Mouse (Mus musculus) thymus, postnatal 14 days (tissue): Measurements from ENCODE around the gene Ascc1.
"Not testable (repeated sequence)": the region's sequence is repeated elsewhere in the genome, so short reads cannot be mapped to it uniquely, and the experiment has no call there.

Source experiments
- DNase-seq: peaks from one replicate; pipeline ENCODE4 v3.0.0; 2021

Ascc1 gene

DNA sequence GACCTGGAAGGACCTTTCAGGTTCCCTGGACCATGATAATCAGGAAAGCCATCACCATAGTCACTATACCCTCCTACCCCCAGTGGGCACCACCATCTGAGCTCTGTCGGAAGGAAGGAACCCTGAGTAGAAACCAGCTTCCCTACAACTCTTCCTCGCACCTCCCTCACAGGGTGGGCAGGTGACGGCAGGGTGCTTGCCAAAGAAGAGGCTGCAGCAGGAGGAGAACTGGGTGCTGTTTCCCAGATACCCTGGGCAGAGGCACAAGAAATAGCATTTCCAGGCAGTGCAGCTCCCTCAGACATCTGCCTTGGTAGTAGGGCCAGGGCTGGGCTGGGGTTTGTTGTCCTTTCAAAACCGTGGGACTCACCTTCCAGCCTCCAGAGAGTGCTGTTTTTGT is 118.0 kb downstream of the Ascc1 start:
- no peak for DNase-seq

DNA sequence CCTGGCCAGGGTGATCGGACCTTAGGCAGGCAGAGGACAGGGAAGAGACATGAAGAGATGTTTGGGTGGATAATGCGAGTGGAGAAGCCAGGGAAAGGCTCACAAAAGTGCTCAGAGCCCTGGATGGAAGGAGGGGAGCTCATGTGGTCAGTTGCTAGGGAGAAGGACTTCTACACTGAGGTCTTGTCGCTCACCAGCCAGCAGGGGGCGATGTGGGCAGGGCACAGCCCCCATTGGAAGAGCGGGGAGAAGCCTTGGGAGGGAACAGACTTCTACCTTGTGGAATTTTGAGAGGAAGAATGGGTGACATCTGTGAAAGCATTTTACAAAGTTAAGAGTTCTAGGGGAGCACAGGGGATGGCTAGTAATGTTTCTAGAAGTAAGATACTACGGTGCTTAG is 121.5 kb downstream of the Ascc1 start:
- DNase-seq = peak; percentile 33

DNA sequence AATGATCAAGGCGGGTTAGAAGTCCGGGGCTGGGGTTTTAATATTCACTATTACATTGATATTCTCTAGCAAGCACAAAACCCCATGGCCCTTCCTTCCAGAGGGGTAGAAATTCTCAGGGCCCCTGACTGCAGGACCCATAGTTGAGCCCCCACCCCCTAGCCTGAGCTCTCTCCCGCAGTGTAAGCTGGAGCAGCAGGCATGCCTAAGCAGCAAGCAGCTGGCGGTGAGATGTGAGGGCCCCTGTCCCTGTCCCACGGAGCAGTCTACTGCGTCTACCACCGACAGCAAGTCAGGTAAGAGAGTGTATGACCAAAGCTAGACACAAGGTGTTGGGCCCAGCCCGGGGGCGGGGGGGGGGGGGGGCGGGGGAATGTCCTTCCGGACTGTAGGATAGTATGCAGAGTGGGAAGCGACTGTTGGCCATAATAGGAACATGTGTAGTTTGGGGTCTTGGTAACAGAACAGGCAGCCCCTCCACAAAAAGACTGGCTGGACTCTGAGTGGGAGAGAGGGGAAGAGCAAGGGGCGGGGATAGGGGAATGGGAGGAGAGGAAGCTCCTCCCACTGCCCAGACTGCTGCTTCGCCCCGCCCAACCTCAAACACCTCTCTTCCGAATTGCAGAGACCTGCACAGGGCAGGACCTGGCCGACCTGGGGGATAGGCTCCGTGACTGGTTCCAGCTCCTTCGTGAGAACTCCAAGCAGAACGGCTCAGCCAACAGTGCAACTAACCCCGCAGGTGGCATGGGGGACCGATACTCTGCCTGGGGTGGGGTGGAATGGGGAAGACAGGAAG is 123.1 kb downstream of the Ascc1 start:
- DNase-seq = peak; percentile 33

DNA sequence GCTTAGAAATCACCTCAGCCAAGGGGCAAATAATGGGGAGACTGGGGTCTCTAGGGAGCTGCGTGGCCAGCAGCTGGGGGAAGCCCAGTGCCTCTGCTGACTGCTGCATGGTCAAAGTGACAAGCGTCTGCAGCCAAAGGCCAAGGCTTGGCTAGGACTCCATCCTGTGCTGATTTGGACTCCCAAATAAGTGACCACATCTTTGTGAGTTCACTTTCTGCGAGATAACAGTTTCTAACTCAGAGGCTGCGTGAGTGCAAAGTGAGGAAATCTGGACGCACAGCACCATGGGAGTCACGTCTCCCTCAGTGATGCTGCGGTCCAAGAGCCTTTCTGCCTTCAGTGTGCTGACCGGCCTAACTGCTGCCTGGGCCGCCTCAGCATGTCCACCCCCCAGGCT is 125.7 kb downstream of the Ascc1 start:
- no peak for DNase-seq

DNA sequence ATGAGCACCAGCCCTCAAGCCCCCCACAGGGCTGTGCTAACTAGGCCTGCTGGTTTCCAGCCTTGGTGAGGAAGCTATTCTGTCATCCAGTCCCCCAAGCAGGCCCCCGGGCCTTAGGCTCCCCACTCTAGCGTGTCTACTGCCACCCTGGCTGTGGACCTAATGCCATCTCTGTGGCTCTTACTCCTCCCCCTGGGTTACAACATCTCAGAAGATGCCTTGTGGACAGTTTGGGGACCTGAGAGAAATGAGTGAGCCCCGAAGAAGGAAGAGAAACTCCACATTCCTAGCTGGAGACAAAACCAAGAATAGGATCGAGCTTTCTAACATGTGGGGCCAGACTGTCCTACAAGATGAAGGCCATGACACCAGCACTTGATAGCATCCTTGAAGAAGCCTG is 127.9 kb downstream of the Ascc1 start:
- DNase-seq = no peak

DNA sequence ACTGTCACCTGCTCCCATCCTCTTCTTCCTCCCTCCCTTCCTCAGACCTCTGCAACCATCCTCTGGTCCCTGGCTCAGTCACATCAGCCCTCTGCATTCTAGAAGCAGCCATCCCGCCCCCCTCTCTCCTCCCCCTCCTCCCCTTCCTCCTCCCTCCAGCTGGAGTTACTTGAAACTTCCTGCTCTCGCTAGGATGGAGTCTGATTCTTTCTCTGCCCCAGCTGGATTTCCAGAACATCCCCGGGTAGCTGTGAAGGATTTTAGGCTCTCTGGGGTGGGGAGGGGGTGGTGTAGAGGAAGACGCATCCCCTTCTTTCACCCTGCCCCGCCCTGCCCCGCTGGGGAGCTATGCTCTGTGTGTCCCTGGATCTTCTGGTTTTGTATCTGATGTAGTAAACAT is 130.9 kb downstream of the Ascc1 start:
- DNase-seq = no peak

DNA sequence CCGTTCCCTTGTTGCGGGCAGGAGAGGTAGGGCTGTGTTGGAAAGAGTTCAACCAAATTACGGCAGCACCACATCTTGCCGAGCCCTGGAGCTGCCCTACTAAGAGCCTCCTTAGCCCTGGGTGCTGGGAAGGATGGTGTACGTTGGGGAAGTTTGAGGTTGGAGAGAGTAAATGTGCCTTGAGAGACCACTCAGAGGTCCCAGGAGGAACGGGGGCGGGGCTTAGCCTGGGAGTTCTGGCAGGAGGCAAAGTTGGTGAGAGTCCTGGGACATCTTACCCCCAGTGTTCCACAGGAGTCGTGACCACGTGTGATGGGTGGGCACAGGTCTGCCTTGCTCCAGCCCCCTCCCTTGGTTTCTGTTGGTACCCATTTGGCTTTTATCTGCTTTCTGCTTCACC is 131.6 kb downstream of the Ascc1 start:
- no peak for DNase-seq

DNA sequence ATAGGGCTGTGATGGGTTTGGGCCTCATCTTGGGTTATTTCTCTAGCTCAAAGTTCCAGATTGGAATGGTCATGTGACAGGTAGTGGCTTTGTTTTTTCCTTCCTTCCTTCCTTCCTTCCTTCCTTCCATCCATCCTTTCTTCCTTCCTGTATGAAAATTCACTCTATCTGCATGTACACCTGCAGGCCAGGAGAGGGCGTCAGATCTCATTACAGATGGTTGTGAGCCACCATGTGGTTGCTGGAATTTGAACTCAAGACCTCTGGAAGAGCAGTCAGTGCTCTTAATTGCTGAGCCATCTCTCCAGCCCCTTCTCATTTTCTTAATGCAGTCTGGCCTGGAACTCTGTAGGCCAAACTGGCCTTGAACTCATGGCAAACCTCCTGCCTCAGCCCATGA is 133.4 kb downstream of the Ascc1 start:
- not testable (repeated sequence) for DNase-seq

DNA sequence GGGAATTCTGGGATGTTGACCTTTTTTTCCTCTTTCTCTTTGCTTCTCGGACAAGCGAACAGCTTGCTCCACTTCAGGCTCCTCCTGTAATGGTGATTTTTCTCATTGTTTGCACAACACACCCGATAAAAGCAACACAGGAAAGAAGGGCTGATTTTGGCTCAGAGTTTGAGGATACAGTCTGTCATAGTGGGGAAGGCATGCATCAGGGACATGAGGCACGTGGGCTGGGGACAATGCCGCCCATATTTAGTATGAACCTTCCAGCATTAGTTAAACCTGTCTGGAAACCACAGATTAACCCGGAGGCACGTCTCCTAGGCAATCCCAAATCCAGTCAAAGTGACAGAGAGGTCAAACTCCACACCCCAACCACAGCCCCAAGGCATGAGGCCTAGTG is 134.3 kb downstream of the Ascc1 start:
- DNase-seq = no peak

DNA sequence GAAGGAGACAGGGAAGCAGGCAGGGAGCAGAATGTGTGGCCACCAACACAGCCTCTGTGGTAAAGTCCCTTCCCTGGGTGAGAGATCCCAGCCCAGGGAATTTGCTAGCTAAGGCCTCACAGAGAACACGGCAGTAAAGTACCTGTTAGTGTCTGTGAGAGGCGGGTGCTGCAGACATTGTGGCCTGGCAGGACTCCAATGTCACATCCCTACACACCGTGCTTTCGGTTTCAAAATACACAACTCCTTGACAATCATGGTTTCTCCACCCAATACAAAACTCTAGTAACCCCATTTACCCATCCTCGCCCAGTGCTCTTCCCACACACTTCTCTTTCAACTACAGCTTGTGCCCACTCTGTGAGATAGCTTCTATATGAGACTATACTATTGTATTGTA is 136.1 kb downstream of the Ascc1 start:
- DNase-seq = no peak

DNA sequence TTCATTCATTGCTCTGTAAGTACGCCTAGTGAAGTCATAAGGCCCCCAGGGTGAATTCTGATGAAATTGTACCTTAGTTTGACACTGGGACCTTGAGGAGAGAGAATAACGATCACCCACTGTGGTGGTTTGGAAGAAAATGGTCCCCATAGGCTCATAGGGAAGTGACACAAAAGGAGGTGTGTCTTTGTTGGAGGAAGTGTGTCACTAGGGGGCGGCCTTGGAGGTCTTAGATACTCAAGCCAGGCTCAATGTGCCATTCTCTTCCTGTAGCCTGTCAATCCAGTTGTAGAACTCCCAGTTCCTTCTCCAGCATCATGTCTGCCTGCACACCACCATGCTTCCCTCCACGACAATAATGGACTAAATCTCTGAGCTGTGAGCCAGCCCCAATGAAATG is 138.1 kb downstream of the Ascc1 start:
- no peak for DNase-seq

DNA sequence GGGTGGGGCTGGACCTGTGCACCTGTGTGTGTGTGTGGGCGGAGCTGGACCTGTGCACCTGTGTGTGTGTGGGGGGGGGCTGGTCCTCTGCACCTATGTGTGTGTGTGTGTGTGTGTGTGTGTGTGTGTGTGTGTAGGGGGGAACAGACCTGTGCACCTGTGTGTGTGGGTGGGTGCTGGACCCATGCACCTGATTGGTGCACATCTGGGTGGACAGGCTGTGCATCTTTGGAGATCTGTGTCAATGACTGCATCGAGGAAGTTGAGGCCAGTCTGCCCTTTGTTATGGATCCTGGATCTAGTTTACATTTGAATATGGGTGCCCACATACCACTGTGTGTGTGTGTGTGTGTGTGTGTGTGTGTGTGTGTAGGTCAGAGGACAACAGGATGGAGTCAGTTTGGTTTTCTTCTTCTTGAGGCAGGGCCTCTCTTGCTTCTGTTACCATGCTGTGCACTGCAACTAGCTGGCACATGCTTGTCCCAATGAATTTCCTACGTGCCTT is 139.1 kb downstream of the Ascc1 start:
- DNase-seq = no peak

DNA sequence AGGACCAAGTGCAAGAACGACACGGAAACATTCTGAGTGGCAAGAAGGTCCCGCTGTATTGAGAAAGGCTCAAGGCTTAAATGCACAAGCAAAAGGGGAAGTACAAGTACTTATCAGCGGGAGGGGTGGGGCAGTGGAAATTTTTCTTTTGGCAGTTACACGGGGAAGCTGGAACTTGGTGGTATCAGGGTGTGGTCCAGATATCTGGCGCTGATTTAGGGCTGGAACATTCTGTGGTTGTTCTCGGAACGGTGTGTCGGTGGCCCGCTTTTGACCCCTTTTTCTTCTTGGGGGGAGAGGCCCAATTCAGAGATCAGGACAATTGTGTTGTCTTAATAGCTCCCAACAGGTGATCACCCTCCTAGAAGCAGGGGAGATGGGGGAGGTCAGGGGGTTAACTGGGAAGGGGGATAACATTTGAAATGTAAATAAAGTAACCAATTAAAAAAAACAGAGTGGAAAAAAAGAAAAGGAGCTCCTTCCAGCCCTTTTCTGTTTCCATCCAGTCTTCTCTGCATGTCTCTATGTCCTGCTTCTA is 145.0 kb downstream of the Ascc1 start:
- DNase-seq = not testable (repeated sequence)

DNA sequence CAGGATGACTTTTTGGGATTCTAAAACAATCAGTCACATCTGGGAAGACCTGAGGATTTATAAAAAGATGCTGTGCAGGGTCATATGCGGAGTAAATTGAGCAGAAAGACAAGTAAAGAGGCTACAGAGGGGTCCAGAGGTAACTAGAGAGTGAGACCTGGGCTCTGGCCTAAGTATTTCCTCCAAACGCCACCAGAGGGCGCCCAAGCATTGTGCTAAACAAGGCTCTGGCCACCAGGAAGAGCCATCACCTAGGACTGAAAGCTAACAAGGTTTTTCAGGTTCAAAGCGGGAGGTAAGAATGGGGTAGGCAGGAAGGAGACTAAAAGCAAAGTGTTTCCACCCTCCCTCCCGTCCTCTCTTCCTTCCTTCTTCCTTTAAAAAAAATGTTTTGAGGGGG is 145.5 kb downstream of the Ascc1 start:
- DNase-seq = peak; percentile 89
